Mouse (Mus musculus) liver, embryonic 16.5 days (tissue): Measurements from ENCODE around the gene Gm20479. TPM values are rescaled to one million over a fixed set of nuclear protein-coding genes. Genes with fewer than 3 reads are reported as not detected.

ENCODE experiments used
- ATAC-seq: fragments of 200-750 bp; cut with Nextera tagmentation; 2 replicates; pipeline ENCODE4 v1.8.0; 2017; ENCODE audit warnings: low read depth, mild to moderate bottlenecking, moderate number of reproducible peaks, moderate library complexity
- H3K27ac ChIP-seq: fragments of 300-500 bp; sonication (generic); 2 replicates; pipeline ENCODE4 v1.5.1; 2014; ENCODE audit warnings: mild to moderate bottlenecking, low read length
- H3K27me3 ChIP-seq: fragments of 300-500 bp; sonication (generic); 2 replicates; pipeline ENCODE4 v1.6.1; 2014; ENCODE audit warnings: low read depth, low read length, mixed read lengths; ENCODE audit not compliant: control insufficient read depth, insufficient read depth
- H3K36me3 ChIP-seq: fragments of 300-500 bp; sonication (generic); 2 replicates; pipeline ENCODE4 v1.6.1; 2014; ENCODE audit warnings: mild to moderate bottlenecking; ENCODE audit not compliant: control insufficient read depth, insufficient read depth
- H3K4me1 ChIP-seq: fragments of 300-500 bp; sonication (generic); 2 replicates; pipeline ENCODE4 v1.6.1; 2014; ENCODE audit warnings: low read depth, low read length, mixed read lengths; ENCODE audit not compliant: control insufficient read depth
- H3K4me2 ChIP-seq: fragments of 300-500 bp; sonication (generic); 2 replicates; pipeline ENCODE4 v1.6.1; 2014; ENCODE audit warnings: low read depth, low read length, mixed read lengths
- H3K4me3 ChIP-seq: fragments of 300-500 bp; sonication (generic); 2 replicates; pipeline ENCODE4 v1.5.1; 2014; ENCODE audit warnings: low read depth, mild to moderate bottlenecking, low read length
- H3K9ac ChIP-seq: fragments of 300-500 bp; sonication (generic); 2 replicates; pipeline ENCODE4 v1.6.1; 2014; ENCODE audit warnings: low read depth, low read length
- H3K9me3 ChIP-seq: fragments of 300-500 bp; sonication (generic); replicated peaks from 2 replicates; pipeline ENCODE4 v1.6.1; 2016; ENCODE audit warnings: low read length; ENCODE audit not compliant: control insufficient read depth
- WGBS: fragments of 180-500 bp; shearing (Covaris S2); extraction: QIAGEN DNeasy Blood & Tissue Kit; methylation state at CpG from one replicate; pipeline ENCODE4 v1.1.7; 2014; ENCODE audit not compliant: insufficient replicate concordance; 5-methylcytosine and 5-hydroxymethylcytosine counted together
- polyA plus RNA-seq: library from polyadenylated mRNA; unstranded; fragments of >200 nt; fragmentation: Nextera tagmentation; extraction: Ambion mirVana; gene quantifications from 2 replicates; pipeline ENCODE4 v1.2.1, GENCODE M21; 2015

Gm20479 gene
- polyA plus RNA-seq, 1 experiment from 2014 or later = 0.44 TPM

DNA sequence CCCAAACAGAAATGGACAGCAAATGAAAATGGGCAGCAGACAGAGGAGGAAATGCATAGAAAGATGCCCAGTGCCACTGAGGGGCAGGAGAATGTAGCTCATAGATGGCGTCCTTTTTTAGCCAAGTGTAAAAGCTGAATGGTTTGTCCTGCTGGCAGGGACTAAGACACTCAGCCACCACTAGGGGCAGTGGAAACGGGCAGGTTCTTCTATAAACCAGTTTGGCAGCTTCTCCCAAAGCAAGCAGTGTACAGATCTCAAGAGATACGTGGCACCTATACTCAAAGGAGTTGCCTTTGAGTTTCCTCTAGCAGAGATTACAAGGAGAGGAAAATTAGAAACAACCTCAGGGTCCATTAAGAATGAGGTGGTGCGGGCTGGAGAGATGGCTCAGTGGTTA is 21.2 kb upstream of the Gm20479 start:
- 15% methylated on average over 4 of the region's 4 CpGs for WGBS
- H3K9me3 ChIP-seq = no peaks in the 10 kb centered on the region
- peaks cover 3% of the 10 kb centered on the region for H3K4me1 ChIP-seq
- no peak for ATAC-seq
- H3K4me3 ChIP-seq = no peak overlapping the region
- no peaks in the 10 kb centered on the region for H3K36me3 ChIP-seq
- no peak overlapping the region for H3K4me2 ChIP-seq
- no peak overlapping the region for H3K27ac ChIP-seq
- no peak overlapping the region for H3K9ac ChIP-seq
- peaks cover 29% of the 10 kb centered on the region for H3K27me3 ChIP-seq

DNA sequence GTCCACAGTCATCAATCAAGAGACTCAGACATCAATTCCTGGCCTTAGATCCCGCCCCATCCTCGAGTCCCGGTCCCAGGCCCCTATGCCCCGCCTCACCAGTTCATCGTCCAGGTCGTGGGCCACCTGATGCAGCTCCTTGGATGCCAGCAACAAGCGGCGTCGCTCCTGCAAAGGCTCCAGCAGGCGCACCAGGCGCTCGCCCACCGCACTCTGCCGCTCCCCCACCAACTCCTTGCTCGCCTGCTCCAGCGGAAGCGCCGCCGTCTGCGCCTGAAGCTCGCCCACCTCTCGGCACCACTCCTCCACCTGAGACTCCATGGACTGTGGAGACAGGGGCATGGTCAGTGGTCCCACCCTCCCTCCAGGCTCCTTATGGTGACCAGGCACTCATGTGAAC is 18.1 kb upstream of the Gm20479 start:
- peaks cover 60% of the 10 kb centered on the region for H3K27me3 ChIP-seq
- ATAC-seq = no peak

DNA sequence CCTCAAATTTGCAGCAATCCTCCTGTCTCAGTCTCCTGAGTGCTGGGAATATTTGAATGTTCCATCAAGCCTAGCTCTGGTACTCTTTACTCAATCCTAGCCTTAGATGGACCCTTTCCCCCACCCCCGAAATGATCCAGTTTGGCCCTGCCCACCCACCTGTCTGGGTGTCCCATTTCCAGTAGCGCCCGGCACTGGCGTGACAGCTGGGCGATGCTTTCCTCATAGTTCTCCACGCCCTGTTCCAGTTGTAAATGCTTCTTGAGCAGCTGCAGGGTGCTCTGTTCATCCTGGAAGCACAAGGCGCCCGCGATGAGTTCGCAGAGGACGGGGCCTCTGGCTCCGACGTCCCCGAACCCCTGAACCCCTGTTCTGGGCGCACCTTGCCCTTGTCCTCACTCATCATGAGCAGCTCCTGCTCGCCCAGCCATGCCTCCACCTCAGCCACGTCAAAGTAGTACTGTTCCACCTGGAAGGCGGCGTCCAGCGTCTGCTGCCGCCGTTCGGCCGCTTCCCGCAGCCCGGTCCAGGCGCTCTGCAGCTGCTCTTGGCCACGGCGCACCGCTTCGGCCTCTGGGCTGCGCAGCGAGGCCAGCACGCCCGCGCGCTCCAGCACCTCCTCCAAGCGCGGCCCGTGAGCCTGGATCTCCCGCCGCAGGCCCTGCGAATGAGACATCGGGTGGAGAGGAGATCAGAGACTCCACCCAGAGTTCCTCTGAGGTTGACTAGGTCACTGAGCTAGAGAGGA is 14.7 kb upstream of the Gm20479 start:
- no peak for ATAC-seq
- 6% methylated on average over 44 of the region's 44 CpGs for WGBS

More for the DNA sequence above, 18.1 kb upstream of the Gm20479 start:
- 5% methylated on average over 22 of the region's 22 CpGs for WGBS
- Histone ChIP-seq H3K27ac (no peak overlapping the region), H3K9me3 (no peaks in the 10 kb centered on the region; the same call in 1 of the 2 replicates), H3K4me3 (no peak overlapping the region), H3K9ac (no peak overlapping the region), H3K4me1 (no peaks in the 10 kb centered on the region), H3K4me2 (no peak overlapping the region), H3K36me3 (no peaks in the 10 kb centered on the region)

DNA sequence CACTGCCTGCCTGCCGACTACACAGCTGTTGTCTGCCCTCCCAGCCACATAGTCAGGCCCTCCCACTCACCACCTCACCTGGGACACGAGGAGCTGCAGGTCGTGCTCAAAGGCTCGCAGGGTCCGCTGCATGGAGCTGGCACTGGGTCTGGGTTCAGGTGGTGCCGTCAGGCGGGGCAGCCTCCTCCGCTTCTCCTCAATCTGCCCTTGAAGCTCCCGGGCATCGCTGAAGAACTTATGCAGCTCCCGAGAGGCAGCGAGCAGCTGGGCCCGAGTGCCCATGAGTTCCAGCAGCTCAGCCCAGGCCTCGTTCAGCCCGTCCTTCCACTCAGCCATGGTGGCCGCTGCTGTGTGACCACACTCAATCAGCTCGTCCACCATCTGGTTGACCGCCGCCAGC is 11.9 kb upstream of the Gm20479 start:
- Histone ChIP-seq H3K4me1 (peaks cover 2% of the 10 kb centered on the region; the same call in 1 of the 2 replicates), H3K9ac (no peak overlapping the region), H3K4me3 (no peak overlapping the region), H3K27me3 (peaks cover 95% of the 10 kb centered on the region), H3K9me3 (peaks cover 3% of the 10 kb centered on the region; the same call in 1 of the 2 replicates), H3K4me2 (no peak overlapping the region), H3K36me3 (no peaks in the 10 kb centered on the region), H3K27ac (no peak overlapping the region)
- ATAC-seq = no peak
- WGBS = 71% methylated on average over 19 of the region's 19 CpGs

More for the DNA sequence above, 14.7 kb upstream of the Gm20479 start:
- Histone ChIP-seq H3K36me3 (no peaks in the 10 kb centered on the region), H3K9ac (no peak overlapping the region), H3K4me1 (peaks cover 2% of the 10 kb centered on the region; the same call in 1 of the 2 replicates), H3K9me3 (peaks cover 3% of the 10 kb centered on the region; the same call in 1 of the 2 replicates), H3K27ac (no peak overlapping the region), H3K27me3 (peaks cover 87% of the 10 kb centered on the region), H3K4me2 (no peak overlapping the region), H3K4me3 (no peak overlapping the region)

DNA sequence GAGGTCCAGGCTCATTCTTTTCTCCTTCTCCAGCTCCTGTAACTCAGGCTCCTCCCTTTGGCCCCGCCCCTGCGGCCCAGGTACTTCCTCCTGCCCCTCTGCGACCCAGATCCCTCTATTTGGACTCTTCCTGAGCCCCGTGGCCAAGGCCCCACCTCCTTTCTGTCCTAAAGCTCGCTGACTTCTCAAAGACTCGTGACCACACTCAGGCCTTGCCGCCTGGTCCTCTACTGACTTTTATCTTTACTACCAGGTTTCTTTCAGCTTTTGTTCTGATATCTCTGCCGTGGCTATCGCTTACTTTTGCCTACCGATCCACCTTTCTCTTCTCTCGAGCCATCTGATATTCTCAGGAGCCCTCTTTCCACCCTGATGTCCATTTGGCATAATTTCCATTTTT is 10.8 kb upstream of the Gm20479 start:
- H3K9me3 ChIP-seq = peaks cover 3% of the 10 kb centered on the region; the same call in 1 of the 2 replicates
- no peak overlapping the region for H3K4me2 ChIP-seq
- H3K4me1 ChIP-seq = peaks cover 2% of the 10 kb centered on the region; the same call in 1 of the 2 replicates
- no peak overlapping the region for H3K27ac ChIP-seq
- peaks cover 95% of the 10 kb centered on the region for H3K27me3 ChIP-seq
- H3K36me3 ChIP-seq = no peaks in the 10 kb centered on the region
- H3K4me3 ChIP-seq = no peak overlapping the region
- H3K9ac ChIP-seq = no peak overlapping the region
- WGBS = 6% methylated on average over 11 of the region's 11 CpGs
- ATAC-seq = no peak

DNA sequence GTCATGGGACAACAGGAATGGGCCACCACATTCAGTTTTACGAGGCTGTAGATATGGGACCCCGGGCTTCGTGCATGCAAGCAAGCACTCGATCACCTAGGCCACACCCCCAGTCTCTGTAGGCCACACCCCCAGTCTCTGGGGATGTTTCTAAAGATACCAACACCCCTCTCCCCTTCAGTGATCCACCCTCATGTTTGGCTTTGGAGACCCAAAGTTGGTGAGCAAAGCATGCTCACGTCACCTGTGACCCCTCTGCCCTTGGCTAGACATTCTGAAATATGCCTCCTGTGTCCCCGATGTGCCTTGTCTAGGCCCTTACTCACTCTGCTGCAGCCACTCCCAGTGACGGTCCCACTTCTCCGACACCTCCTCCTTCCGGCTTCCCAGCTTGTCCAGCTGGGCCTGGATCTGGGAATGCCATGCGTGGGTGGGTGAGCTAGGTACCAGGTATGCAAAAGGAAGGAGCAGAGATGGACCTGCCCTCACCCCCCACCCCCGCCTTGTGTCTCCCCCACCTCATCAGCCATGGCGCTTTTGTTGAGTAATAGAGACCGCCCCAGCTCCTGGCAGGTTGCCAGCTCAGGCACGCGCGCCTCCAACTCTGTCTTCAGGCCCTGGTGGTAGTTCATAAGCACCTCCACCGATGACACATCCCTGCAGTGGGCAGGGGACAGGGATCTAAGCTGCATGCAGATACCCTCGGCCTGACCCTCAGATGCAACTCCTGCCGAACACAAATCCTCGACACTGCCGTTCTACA is 9.0 kb upstream of the Gm20479 start:
- Histone ChIP-seq H3K27me3 (peaks cover 89% of the 10 kb centered on the region), H3K27ac (no peak overlapping the region), H3K4me2 (no peak overlapping the region), H3K4me1 (peaks cover 8% of the 10 kb centered on the region), H3K9ac (no peak overlapping the region), H3K36me3 (no peaks in the 10 kb centered on the region), H3K4me3 (no peak overlapping the region), H3K9me3 (peaks cover 3% of the 10 kb centered on the region; the same call in 1 of the 2 replicates)
- ATAC-seq = no peak
- WGBS = 37% methylated on average over 21 of the region's 21 CpGs

GRCm38 (mm10) chr7:27364379-27364778 is 7.2 kb upstream of the Gm20479 start:
- no peak for ATAC-seq
- Histone ChIP-seq H3K4me3 (no peak overlapping the region), H3K9me3 (no peaks in the 10 kb centered on the region), H3K4me1 (peaks cover 10% of the 10 kb centered on the region), H3K9ac (no peak overlapping the region), H3K4me2 (no peak overlapping the region), H3K36me3 (no peaks in the 10 kb centered on the region), H3K27ac (no peak overlapping the region), H3K27me3 (peaks cover 73% of the 10 kb centered on the region)
- WGBS = 7% methylated on average over 29 of the region's 29 CpGs

GRCm38 (mm10) chr7:27361283-27361946 is 4.2 kb upstream of the Gm20479 start:
- under 1% methylated on average over 52 of the region's 52 CpGs for WGBS
- peaks cover 16% of the 10 kb centered on the region for H3K4me1 ChIP-seq
- H3K36me3 ChIP-seq = no peaks in the 10 kb centered on the region
- peaks cover 59% of the 10 kb centered on the region for H3K27me3 ChIP-seq
- H3K9ac ChIP-seq = peak overlapping the region; percentile 61; the same call in 1 of the 2 replicates
- H3K4me2 ChIP-seq = peak overlapping the region; percentile 85
- ATAC-seq = peak; percentile 94
- H3K9me3 ChIP-seq = no peaks in the 10 kb centered on the region
- peak overlapping the region; percentile 55 for H3K4me3 ChIP-seq
- H3K27ac ChIP-seq = no peak overlapping the region
